In genomic region chr4:117666054-117666453, GRCm38 (mm10) we compare ENCODE assay signal across 26 mouse cellular contexts. TPM values are rescaled to one million over a fixed set of nuclear protein-coding genes. Genes with fewer than 3 reads are reported as not detected.
DNase-seq lines count a peak whose midpoint lies in the region; ATAC-seq and TF ChIP-seq lines count a peak whose summit lies in the region.
"Had no signal": no experiment of that assay in that cellular context is flagged by ENCODE, and none has a peak within 500 bp of the region (broad histone marks: within the 10 kb centered on the region; RNA-seq: fewer than 3 reads in every experiment).

No protein-coding gene starts in this region.

- H3K4me3 ChIP-seq in gastrocnemius, adult 2 months: no peak overlapping the region
- H3K4me3 ChIP-seq in hindbrain, embryonic 13.5 days: no peak overlapping the region
- no peak overlapping the region for H3K4me3 ChIP-seq in hindbrain, embryonic 10.5 days
- H3K4me3 ChIP-seq in neural tube, embryonic 13.5 days: no peak overlapping the region
- no peak overlapping the region for H3K4me3 ChIP-seq in neural tube, embryonic 14.5 days (ENCODE audit: low read depth, low read length)
- H3K4me3 ChIP-seq: embryonic facial prominence, embryonic 13.5 days; embryonic facial prominence, embryonic 15.5 days; erythroblast, embryonic 14.5 days; forebrain, embryonic 10.5 days; forebrain, embryonic 12.5 days had no signal

- H3K36me3 ChIP-seq in hindbrain, embryonic 13.5 days: 0 out of 2 replicates have a peak, but pooled peaks cover 4% of the 10 kb centered on the region
- H3K36me3 ChIP-seq in hindbrain, embryonic 10.5 days: peaks cover 7% of the 10 kb centered on the region; the same call in 1 of the 2 replicates
- H3K36me3 ChIP-seq in neural tube, embryonic 13.5 days: no peaks in the 10 kb centered on the region
- no peaks in the 10 kb centered on the region for H3K36me3 ChIP-seq in neural tube, embryonic 14.5 days (ENCODE audit: control insufficient read depth, insufficient read depth, low read length)

- H3K4me2 ChIP-seq in hindbrain, embryonic 13.5 days: no peak overlapping the region
- 0 out of 2 replicates have a peak overlapping the region, but pooled peaks have one; percentile 21 for H3K4me2 ChIP-seq in neural tube, embryonic 13.5 days
- H3K4me2 ChIP-seq in neural tube, embryonic 14.5 days (ENCODE audit: low read depth, low read length): no peak overlapping the region
- H3K4me2 ChIP-seq: embryonic facial prominence, embryonic 13.5 days; embryonic facial prominence, embryonic 15.5 days; forebrain, embryonic 12.5 days had no signal

- H3K9me3 ChIP-seq in hindbrain, embryonic 13.5 days: no peaks in the 10 kb centered on the region
- H3K9me3 ChIP-seq in hindbrain, embryonic 10.5 days: no peaks in the 10 kb centered on the region
- no peaks in the 10 kb centered on the region for H3K9me3 ChIP-seq in neural tube, embryonic 13.5 days
- no peaks in the 10 kb centered on the region for H3K9me3 ChIP-seq in neural tube, embryonic 14.5 days (ENCODE audit: control insufficient read depth, low read length)
- H3K9me3 ChIP-seq: embryonic facial prominence, embryonic 13.5 days; embryonic facial prominence, embryonic 15.5 days; forebrain, embryonic 10.5 days; forebrain, embryonic 12.5 days had no signal

- WGBS in hindbrain, embryonic 13.5 days: 57% methylated on average over 8 of the region's 8 CpGs
- 83% methylated on average over 8 of the region's 8 CpGs for WGBS in hindbrain, embryonic 10.5 days
- WGBS in neural tube, embryonic 13.5 days: 36% methylated on average over 8 of the region's 8 CpGs
- 33% methylated on average over 8 of the region's 8 CpGs for WGBS in neural tube, embryonic 14.5 days

- no peak for DNase-seq in gastrocnemius, adult 2 months
- no peak for DNase-seq in gastrocnemius, adult 8-10 months (ENCODE audit: low spot score in 2 of 2)
- DNase-seq in hindbrain, embryonic 10.5 days (ENCODE audit: low spot score): no peak
- no peak for DNase-seq in layer of hippocampus, adult 9-11 months
- DNase-seq in left cerebral cortex, adult 8-10 months (ENCODE audit: low spot score in 2 of 2): no peak
- DNase-seq: adrenal gland, adult 2 months; adrenal gland, postnatal 10 days; adrenal gland, postnatal 25 days; cerebellum, adult 8-10 months; embryo, embryonic 11 days had no signal

- peak overlapping the region; percentile 9; the same call in 1 of the 2 replicates for H3K27ac ChIP-seq in gastrocnemius, adult 2 months
- H3K27ac ChIP-seq in hindbrain, embryonic 13.5 days: no peak overlapping the region
- H3K27ac ChIP-seq in hindbrain, embryonic 10.5 days: no peak overlapping the region
- peak overlapping the region; percentile 69; the same call in 1 of the 2 replicates for H3K27ac ChIP-seq in neural tube, embryonic 13.5 days (replicated peaks)
- no peak overlapping the region for H3K27ac ChIP-seq in neural tube, embryonic 14.5 days (ENCODE audit: low read depth, low read length)
- H3K27ac ChIP-seq: embryonic facial prominence, embryonic 13.5 days; embryonic facial prominence, embryonic 15.5 days; forebrain, embryonic 10.5 days; forebrain, embryonic 12.5 days had no signal

- intact Hi-C loops in gastrocnemius, adult 2 months (cut with DNase I): no loop called here

- peak; percentile 62; the same call in 1 of the 2 replicates for ATAC-seq in hindbrain, embryonic 13.5 days (ENCODE audit: low FRiP score)
- ATAC-seq in neural tube, embryonic 13.5 days (ENCODE audit: low read depth): peak; percentile 52
- ATAC-seq in neural tube, embryonic 14.5 days (ENCODE audit: low read depth): 0 out of 2 replicates have a peak, but pooled peaks have one; percentile 45

- no peaks in the 10 kb centered on the region for H3K27me3 ChIP-seq in hindbrain, embryonic 13.5 days
- no peaks in the 10 kb centered on the region for H3K27me3 ChIP-seq in hindbrain, embryonic 10.5 days (ENCODE audit: insufficient read depth, poor library complexity, severe bottlenecking)
- H3K27me3 ChIP-seq in neural tube, embryonic 13.5 days: 0 out of 2 replicates have a peak, but pooled peaks cover 6% of the 10 kb centered on the region
- H3K27me3 ChIP-seq in neural tube, embryonic 14.5 days (ENCODE audit: control insufficient read depth, insufficient read depth, low read length): no peaks in the 10 kb centered on the region
- H3K27me3 ChIP-seq: embryonic facial prominence, embryonic 13.5 days; embryonic facial prominence, embryonic 15.5 days; forebrain, embryonic 12.5 days had no signal

- H3K4me1 ChIP-seq in hindbrain, embryonic 13.5 days (replicated peaks): peaks cover 17% of the 10 kb centered on the region
- H3K4me1 ChIP-seq in hindbrain, embryonic 10.5 days (replicated peaks): peaks cover 6% of the 10 kb centered on the region; the same call in 1 of the 2 replicates
- peaks cover 25% of the 10 kb centered on the region for H3K4me1 ChIP-seq in neural tube, embryonic 13.5 days (replicated peaks)
- H3K4me1 ChIP-seq in neural tube, embryonic 14.5 days (ENCODE audit: control insufficient read depth, insufficient read depth, low read length): peaks cover 8% of the 10 kb centered on the region; the same call in 1 of the 2 replicates
- H3K4me1 ChIP-seq: embryonic facial prominence, embryonic 13.5 days; embryonic facial prominence, embryonic 15.5 days had no signal

- H3K9ac ChIP-seq in hindbrain, embryonic 13.5 days: no peak overlapping the region
- H3K9ac ChIP-seq in neural tube, embryonic 13.5 days: no peak overlapping the region
- H3K9ac ChIP-seq in neural tube, embryonic 14.5 days (replicated peaks; ENCODE audit: low read depth, low read length): no peak overlapping the region
- H3K9ac ChIP-seq: embryonic facial prominence, embryonic 13.5 days; embryonic facial prominence, embryonic 15.5 days; forebrain, embryonic 12.5 days had no signal

- no peak for TF ChIP-seq CTCF in gastrocnemius, adult 2 months (IDR thresholded peaks at IDR 0.05)

RNA-seq across cellular contexts. Expression of gene Dmap1, which starts 16.0 kb away (rescaled TPM):
- total RNA-seq in gastrocnemius, adult 2 months (2021): 10 to 100 TPM; 15.1 to 17.5 TPM
- 10 to 100 TPM; 16.2 to 18.6 (median 16.5) TPM for total RNA-seq in gastrocnemius, adult 8-10 months (2022)
- polyA plus RNA-seq in hindbrain, embryonic 13.5 days (2015; fragmentation: Nextera tagmentation; extraction: Ambion mirVana): 74.9 and 76.6 TPM in 2 replicates
- 69.2 and 72.5 TPM in 2 replicates for polyA plus RNA-seq in hindbrain, embryonic 10.5 days (2016; fragmentation: Nextera tagmentation; extraction: Ambion mirVana)
- polyA plus RNA-seq in neural tube, embryonic 13.5 days (2015; fragmentation: Nextera tagmentation; extraction: Ambion mirVana): 67.3 and 70.8 TPM in 2 replicates
- polyA plus RNA-seq in neural tube, embryonic 14.5 days (2014; fragmentation: Nextera tagmentation; extraction: Ambion mirVana): 81.3 and 87.5 TPM in 2 replicates
- 10 to 100 TPM; 39.4 to 44.3 (median 41.7) TPM for total RNA-seq in left cerebral cortex, adult 8-10 months (2022)

RNA-seq across cellular contexts. Expression of gene Gm12845, which starts 58.2 kb away (rescaled TPM):
- not detected for total RNA-seq in gastrocnemius, adult 2 months (2021)
- not detected for total RNA-seq in gastrocnemius, adult 8-10 months (2022)
- polyA plus RNA-seq in hindbrain, embryonic 13.5 days (2015; fragmentation: Nextera tagmentation; extraction: Ambion mirVana): not detected in 2 replicates
- polyA plus RNA-seq in hindbrain, embryonic 10.5 days (2016; fragmentation: Nextera tagmentation; extraction: Ambion mirVana): not detected in 2 replicates
- polyA plus RNA-seq in neural tube, embryonic 13.5 days (2015; fragmentation: Nextera tagmentation; extraction: Ambion mirVana): not detected in 2 replicates
- not detected in 2 replicates for polyA plus RNA-seq in neural tube, embryonic 14.5 days (2014; fragmentation: Nextera tagmentation; extraction: Ambion mirVana)
- not detected for total RNA-seq in left cerebral cortex, adult 8-10 months (2022)
- total RNA-seq: adrenal gland, adult 2 months; adrenal gland, postnatal 10 days; adrenal gland, postnatal 25 days; adrenal gland, postnatal 4 days; common myeloid progenitor, adult 5-6 weeks; ES-E14; MEL had no signal
- polyA plus RNA-seq: adrenal gland, adult 2 months; brain, embryonic 14.5 days; C2C12; embryonic facial prominence, embryonic 11.5 days; embryonic facial prominence, embryonic 13.5 days; embryonic facial prominence, embryonic 15.5 days; erythroblast, embryonic 14.5 days; forebrain, embryonic 10.5 days; forebrain, embryonic 12.5 days; forebrain, embryonic 16.5 days had no signal

Comparison
In these comparisons a context has a peak if more than half of its experiments do, and no peak if none do; other contexts are left out.
1. H3K27ac ChIP-seq: peak in gastrocnemius, adult 2 months (single experiment) and neural tube, embryonic 13.5 days (single experiment); none in hindbrain, embryonic 13.5 days (single experiment), hindbrain, embryonic 10.5 days (single experiment) and neural tube, embryonic 14.5 days (single experiment).
2. Peak in every context shown above with its lines, with median percentiles within 50 percentile points of each other: ATAC-seq.